Mouse (Mus musculus) left cerebral cortex, postnatal 10 days (tissue): ENCODE measurements around the gene Tctn3. TPM values are rescaled to one million over a fixed set of nuclear protein-coding genes. Genes with fewer than 3 reads are reported as not detected.

Experiments
- DNase-seq, 2 experiments: peaks; one replicate each; pipeline ENCODE4 v3.0.0; 2021 to 2022; ENCODE audit warnings: low spot score in 2 of 2, mixed read lengths in 1 of 2; ENCODE audit errors: extremely low spot score in 1 of 2
- intact Hi-C: fragments of 180-260 bp; cut with DNase I; formaldehyde crosslinking; loops from one replicate; pipeline ENCODE4 v1.15.1; 2025
- total RNA-seq, 2 experiments: library from RNA; stranded (reverse); gene quantifications; 2 replicates each; pipeline ENCODE4 v1.2.3; 2021

The Tctn3 gene
- 10 to 100 TPM; 25.9 to 28.5 TPM for total RNA-seq

DNA sequence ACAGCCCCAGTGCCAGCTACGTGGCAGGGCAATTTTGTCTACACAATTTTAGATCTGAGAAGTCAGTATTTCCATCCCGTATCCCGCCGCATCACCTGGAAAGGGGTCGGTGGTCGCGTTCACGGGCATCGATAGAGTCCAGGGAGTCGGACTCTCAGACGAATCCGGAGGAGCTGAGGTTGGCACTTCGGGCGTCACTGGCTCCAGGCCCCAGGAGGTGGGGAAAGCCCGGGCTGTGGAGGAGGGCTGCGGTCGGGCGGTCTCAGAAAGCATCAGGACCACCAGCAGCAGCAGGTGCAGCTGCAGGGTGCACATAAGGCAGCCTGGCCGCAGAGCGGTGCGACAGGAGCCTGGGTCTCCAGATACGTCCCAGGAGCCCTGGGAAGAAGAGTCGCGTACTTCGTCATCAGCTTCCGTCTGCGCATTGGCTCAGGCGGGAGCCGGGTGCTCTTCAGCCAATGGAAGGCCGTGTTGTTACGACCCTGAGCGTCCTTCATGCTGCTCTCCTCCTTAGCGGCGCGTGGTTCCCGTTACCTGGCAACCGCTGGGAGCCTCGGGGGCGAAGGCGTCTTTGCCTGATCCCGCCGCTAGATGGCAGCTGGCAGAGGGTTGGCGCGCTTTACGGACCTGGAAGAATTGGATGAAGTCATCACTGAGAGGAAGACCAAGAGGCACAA, at the start of gene Tctn3, which contains the start of gene Entpd1:
Gene Tctn3 (minus strand): TSS at position 404 of the 677 bp plus-strand sequence.
Gene Entpd1 (plus strand): TSS at position 537 of the 677 bp plus-strand sequence.
- DNase-seq = peak; percentile 95 to 97
- intact Hi-C loops = loop anchor here (5.0 to 10.0 kb wide), 2 partner anchors 110 to 403 kb away; no protein-coding TSS in a partner anchor

DNA sequence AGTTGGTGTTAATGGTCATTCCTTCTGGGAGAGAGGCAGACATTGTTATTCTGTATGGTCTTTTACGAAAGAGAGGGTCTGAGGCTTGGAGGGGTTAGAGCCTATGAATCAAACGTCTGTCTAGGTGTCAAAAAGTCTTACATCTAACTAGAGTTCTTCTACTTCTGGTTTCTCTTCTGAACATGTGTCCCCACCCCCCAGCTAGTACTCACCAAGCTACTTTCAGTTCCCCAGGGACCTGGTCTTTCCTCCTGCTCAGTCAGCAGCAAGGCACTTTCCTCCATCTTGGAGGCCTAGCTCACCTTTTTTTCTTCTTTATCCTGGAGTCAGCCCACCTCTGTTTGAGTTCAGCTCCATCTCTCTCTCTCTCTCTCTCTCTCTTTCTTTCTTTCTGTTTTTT, 49.1 kb upstream of the Tctn3 start:
- intact Hi-C loops = no loop called here
- no peak for DNase-seq

DNA sequence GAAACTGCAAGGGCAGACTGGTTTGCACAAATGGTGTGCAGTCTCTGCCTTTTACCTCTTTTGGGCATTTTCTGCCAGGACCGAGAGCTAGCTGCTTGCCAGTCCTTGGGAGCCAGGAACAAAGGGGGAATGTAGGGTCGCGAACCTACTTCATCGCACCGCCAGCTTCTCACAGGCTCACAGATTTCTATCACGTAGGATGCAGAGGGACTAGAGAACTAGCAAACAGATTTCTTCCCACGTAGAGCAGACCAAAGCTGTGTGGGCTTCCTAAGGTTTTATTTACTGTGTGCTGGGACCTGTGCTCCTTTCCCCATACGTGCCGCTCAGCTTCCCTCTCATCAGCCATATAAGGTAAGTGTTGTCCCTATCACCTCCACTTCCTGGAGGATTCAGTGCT, 48.5 kb upstream of the Tctn3 start:
- peak in 1 of 2 experiments; percentile 18 for DNase-seq
- intact Hi-C loops = no loop called here

DNA sequence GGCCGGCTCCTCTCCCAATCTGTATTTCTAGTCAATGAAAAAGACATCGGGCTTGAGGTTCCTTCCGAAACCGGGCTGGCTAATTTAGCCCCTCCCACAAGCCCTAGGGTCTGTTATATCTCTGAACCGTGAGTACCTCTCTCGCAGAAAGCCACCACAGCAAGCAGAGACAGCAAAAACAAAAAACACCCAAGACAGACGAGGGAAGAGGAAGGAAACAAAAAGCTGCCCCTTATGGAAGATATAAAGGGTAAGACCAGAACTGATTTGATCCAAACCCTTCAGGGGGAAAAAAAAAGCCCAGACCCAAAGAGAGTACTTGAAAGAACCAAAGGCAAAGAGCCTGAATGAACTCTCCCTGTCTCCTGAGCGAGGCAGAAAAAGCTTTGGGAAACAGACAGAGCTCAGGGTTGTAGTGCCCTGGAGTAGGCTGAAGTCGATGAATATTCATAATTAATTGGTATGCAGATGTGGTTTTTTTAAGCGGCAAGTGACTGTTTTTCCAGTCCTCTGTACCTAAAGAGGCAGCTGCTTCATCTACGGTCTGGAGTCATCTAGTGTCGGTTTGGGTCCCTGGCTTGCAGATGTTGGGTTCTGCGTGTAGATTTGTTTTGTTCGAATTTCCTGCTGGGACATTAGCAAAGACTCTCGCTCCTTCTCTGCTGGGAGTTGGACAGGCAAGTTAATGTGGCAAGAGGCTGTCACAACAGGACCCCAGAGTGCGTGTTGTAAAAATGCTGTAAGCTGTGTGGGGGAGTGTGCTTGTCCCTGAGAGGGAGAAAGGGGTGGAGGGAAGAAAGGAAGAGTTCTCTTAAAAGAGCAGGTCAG, 47.8 kb upstream of the Tctn3 start:
- intact Hi-C loops = no loop called here
- peak; percentile 19 to 29 for DNase-seq

DNA sequence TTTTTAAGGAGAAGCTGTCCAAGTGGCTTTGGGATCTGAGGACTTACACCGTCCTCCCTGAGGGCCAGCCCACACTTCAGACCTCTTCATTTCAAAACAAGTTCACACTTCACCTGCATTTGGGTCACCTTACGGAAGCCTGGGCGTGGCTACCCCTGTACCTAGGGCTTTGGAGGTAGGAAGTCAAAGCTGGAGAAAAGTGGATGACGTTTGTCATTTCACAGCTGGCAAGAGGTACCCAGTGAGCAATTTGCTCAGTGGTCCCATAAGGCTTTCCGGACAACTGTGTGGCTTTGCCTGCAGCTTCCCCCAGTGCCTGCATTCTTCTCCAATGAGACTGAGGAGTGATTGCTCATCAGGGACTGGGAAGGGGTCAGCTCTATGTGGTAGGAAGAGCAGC, 46.9 kb upstream of the Tctn3 start:
- no peak for DNase-seq
- intact Hi-C loops = no loop called here

DNA sequence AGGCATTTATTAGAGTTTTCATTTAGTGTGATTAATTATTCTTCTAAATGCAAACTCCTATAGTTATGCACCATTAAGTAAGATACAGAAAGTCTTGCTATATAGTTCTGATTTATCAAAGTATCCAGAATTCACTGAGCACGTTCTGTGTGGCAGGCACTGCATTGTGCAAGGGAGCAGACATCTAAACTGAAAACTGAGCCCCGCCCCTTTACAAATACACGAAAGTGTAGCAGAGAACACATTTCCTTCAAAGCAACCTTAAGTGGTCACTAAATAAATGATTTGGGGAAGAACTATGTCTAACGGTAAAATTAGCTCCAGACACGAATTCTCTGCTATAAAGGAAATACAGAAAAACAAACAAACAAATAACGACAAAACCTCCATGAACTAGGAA, 46.2 kb upstream of the Tctn3 start:
- no peak for DNase-seq
- intact Hi-C loops = no loop called here

DNA sequence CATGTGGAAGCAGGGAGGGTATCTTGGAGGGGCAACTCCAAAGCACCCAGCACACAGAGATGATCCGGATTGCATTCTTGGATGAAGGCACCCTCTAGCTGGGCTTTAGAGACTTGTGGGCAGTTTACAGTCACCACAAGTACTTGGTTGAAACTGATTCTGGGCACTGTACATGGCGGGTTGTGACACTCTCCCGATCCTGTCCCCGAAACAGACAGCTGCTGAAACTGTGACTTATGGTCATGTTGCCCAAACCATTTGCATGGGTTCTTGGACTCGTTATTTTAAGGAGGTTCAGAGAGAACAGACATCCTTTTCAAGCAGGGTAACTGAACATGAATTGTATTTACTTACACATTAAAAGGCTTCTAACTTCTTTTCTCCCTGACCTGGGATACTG, 44.2 kb upstream of the Tctn3 start:
- DNase-seq = no peak
- intact Hi-C loops = no loop called here

DNA sequence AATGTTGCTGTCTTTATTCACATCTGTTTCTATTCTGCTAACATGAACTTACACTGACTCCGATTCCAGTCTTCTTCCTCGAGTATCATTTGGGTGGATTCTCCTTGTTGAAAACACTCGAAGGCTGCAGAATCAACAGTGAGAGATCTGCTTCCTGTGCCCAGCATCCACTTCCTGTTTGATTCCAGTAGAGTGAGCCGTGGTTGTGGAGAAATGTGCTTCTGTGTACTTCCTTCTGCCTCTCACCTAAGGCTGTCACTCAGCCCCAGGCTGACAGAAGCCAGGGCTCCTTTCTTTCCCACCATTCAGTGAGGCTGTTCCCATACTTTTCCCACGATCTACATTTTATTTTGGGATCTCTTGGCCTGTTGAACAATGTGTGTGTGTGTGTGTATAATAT, 38.1 kb upstream of the Tctn3 start:
- intact Hi-C loops = no loop called here
- DNase-seq = no peak

DNA sequence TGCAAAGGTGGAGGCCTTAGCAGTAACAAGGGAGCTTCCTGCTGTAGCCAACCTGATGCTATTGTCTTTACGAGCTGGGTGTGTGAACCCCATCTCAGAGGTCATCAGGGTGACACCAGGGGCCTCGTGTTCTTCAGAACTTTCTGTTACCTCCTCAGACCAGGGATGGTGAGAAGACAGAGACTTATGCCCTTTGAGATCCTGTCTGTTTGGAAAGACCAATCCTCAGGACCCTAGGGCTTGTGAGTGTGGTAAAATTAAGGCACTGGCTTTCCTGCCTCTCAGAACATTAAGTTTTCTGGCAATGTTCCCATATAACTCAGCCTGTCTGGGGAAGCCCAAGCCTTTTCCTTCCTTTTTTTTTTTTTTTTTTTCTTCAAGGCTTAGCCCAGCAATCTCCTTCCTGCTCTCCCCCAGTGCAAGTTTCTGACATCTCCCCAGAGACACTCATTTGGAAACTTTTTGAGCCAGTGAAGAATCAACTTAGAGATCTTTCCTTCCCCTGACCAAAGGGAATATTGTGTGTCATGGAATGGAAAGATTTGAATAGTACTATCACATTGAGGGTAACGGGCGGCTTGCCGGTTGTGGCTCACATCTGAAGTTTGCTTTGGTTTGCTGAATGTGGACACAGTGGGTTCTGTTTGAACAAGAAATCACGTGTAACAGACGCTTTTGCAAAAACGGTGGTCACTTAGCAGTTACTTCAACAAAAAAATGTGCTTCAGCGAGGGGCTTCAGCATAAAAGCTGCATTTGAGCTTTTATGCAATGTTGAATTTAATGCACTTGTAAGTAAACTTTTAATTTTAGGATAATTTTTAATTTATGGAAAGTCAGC, 35.5 kb upstream of the Tctn3 start:
- no peak for DNase-seq
- intact Hi-C loops = no loop called here

DNA sequence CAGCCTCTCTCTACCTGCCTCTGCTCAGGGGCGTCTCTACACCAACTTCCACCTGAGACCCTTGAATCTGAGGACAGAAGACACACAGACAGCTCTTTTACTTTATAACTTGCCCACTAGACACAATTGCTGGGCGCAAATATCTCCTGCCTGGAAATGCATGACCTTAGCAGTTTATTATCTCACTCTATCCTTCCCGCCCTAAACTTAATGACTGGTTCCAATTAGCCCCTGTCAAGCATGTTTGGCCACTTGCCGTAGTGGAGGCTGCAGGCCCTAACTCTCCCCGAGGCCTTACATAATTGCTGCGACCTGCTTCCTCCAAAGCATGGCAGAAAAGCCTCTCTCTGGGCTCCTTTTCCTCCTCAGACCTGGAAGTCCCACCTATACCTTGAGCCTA, 34.3 kb upstream of the Tctn3 start:
- no peak for DNase-seq
- intact Hi-C loops = no loop called here

DNA sequence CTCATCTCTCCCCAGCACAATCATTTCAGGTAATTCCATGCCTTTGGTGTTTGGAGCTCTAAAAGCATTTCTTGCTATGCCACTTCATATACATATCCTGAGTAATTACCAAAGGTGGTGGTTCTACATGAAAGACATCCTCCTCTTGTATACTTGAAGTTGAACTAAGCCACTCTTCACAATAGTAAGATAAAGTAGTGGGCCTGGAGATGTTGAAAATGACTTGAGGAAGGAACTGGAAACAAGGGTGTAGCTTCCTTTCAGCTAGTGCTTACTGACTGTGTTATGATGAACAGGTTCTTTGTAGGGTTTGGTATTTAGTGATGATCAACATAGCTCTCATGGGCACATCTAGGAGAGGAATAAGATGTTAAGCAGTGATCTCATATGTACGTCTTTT, 31.8 kb upstream of the Tctn3 start:
- intact Hi-C loops = no loop called here

DNA sequence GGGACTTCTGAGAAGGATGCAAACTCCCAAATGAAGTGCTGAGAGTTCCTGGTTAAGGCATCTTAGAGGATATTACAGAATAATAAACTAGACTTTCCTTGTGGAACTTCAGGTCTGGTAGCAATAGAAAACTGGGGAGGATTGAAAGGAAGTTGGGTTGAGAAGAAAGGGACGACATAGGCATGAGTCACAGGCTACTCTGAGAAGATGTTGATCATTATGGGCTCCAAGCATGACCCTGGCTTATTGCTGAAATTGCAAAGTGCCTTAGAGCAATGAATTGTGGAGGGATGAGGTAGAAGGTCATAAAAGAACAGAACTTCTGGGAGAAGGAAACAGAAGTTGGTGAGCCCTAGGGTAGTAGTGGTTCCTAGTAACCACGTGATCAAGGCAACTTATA, 28.8 kb upstream of the Tctn3 start:
- DNase-seq = no peak
- intact Hi-C loops = no loop called here

More for the DNA sequence above, 31.8 kb upstream of the Tctn3 start:
- no peak for DNase-seq

DNA sequence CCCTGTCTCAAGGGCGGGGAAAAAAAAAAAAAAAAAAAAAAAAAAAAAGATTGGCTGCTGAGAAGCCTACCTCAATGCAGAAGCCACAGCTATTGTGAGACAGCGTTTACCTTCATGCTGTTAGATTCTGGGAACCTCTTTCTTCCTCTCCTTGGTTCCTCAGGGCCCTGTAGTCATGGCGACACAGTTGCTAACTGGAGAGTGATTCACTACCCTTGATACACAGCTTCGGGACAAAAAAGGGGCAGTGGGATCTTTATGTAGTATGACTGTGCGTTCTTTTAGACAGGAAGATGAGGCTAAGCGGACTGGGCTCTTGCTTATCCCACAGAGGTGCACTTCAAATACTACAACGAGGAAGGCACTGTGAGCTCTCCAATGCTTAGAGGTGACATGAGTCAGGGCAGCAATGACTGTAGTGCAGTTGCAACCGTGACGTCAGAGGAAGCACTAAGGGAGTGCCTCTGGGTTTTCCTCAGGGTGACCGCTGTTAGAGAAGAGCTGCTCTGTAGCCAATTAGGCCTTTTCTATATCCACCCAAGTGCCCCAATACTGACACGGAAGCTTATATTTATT, 27.8 kb upstream of the Tctn3 start:
- intact Hi-C loops = no loop called here
- no peak for DNase-seq

DNA sequence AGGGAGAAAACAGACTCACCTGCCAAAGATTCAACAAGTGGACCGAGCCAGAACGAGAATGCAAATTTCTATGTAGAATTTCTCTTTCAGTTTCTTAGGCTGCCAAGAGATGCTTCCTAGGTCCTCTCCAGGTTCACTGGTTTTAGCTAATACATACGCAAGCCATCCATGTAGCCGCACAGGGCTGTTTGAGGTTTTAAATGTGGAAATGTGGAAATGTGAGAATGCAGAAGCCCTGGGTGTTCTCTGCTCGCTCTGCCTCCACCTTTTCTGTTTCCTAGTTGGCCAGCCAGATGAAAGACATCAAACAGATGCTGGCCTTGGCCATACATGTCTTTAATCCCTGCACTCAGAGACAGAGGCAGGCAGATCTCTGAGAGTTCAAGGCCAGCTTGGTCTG, 26.5 kb upstream of the Tctn3 start:
- intact Hi-C loops = no loop called here
- no peak for DNase-seq

DNA sequence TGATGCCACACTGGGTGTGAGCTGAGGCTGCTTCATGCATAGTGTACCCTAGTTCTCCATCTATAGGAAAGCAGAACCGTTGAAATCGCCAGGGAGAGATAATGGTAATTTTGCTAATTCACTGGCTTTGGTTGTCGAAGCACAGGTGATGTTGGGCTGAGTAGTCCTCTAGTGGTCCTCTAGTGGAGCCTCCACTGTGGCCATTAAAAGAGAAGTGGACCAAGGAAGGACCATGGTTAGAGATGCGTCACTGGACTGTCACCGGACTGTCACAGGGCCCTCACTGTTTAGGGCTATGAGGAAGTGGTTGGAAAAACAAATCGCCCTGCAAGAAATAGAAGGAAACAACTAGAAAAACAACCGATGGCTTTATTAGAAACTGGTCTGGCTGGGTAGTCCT, 25.6 kb upstream of the Tctn3 start:
- intact Hi-C loops = no loop called here

DNA sequence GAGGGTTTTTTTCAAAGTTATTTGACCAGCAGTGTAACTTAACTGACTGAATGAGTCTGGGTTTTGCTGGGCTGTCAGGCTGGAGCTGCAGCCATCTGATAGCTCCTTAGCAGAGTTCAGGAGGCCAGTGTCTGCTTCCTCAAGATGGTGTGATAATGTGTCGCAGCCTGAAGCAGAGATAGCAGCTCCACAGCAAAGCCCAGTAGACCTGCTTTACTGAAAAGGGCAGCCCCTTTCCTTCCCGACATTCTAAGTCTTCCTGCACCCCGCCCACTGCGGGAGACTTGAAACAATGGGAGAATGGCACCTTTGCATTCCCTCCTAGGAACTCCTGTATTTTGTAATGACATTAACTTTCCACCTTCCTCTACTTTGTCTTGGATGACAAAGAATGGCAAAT, 25.1 kb upstream of the Tctn3 start:
- DNase-seq = peak in 1 of 2 experiments; percentile 35
- intact Hi-C loops = no loop called here

More for the DNA sequence above, 25.6 kb upstream of the Tctn3 start:
- DNase-seq = no peak

DNA sequence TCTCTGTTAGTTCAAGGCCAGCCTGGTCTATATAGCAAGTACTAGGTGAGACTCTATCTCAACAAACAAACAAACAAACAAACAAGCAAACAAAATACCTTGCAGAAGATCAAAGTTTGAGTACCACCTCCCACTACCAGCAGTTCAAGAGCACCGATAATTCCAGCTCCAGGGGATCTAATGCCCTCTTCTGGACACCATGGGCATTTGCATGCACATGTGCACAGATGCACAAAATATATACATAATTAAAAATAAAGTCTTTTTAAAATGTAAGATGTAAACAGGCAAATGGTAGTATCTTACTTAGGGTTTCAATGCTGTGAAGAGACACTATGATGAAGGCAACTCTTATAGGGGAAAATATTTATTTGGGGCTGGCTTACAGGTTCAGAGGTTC, 21.1 kb upstream of the Tctn3 start:
- no peak for DNase-seq
- intact Hi-C loops = no loop called here

DNA sequence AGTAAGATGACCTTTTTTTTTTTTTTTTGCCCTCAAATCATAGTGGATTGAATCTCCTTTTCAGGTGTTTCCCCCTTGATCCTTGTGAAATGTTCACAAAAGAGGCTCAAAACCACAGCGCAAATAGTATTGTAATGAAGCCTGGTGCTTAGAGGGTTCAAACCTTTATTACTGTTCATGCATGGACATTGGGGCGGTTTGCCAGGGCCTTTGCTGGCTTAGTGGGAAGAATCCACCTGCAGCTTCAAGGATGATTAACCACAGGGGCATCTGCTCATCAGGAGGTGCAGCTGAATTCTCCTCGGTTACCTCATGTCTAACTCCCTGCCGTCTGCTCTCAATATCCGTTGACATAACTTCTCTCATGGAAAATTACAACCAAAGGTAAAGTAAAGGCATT, 20.6 kb upstream of the Tctn3 start:
- no peak for DNase-seq
- intact Hi-C loops = no loop called here

DNA sequence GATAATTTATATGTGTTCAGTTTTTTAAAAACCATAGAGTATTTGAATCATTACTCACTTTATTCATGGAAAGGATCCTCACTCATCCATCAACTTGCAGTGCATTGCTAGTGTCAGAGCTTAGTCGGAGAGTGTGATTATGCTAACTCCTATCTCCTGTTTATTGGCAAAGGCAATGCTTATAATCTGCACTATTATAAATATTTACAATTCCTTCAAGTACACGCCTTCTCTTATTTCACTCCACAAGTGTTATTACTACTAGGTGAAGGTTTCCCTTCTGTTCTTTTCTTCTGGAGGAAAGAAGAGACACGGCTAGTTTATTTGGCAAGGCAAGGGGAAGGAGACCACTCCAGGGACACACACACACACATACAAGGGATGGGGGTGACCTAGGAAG, 20.2 kb upstream of the Tctn3 start:
- intact Hi-C loops = no loop called here
- no peak for DNase-seq
